Mouse (Mus musculus): ENCODE measurements around the gene Cryzl1. TPM values are rescaled to one million over a fixed set of nuclear protein-coding genes. Genes with fewer than 3 reads are reported as not detected.

Cryzl1 gene
- polyA plus RNA-seq, 1 experiment from 2014 or later, result 73.2 TPM

DNA sequence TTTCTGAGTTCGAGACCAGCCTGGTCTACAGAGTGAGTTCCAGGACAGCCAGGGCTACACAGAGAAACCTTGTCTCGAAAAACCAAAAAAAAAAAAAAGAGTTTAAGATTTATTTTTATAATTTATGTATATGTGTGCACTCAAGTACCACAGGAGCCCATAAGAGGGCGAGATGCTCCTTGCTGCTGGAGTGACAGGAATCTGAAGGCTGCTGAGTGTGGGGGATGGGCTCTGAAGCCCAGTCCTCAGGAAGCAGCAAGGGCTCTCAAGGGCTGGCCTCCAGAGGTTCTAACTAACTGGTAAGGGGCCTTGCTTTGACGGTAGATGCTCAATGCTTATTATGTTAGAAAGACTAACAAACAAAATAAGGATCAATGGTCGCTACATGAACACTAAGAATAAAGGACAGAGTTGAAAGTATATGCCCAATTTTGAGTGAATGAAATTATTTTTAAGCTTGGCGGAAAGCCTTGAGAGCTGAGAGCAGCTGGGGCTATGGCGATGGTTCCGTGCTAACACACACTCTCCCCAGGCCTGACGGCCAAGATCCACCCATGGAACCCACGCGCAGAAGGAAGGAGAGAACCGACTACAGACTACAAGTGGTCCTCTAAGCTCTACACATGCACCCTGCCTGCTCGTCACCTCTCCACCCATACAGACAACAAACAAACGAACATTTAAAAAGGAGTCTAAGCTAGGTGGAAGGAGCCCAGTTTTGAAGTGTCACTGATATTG is 24.0 kb downstream of the Cryzl1 start:
- no peak for DNase-seq (ENCODE audit: low spot score)
- Histone ChIP-seq H3K4me2 (ENCODE audit: low read depth) (no peak overlapping the region), H3K4me3 (ENCODE audit: low read depth, low read length) (no peak overlapping the region), H3K4me1 (ENCODE audit: control insufficient read depth, insufficient read depth, low read length) (no peaks in the 10 kb centered on the region), H3K27me3 (ENCODE audit: control insufficient read depth, insufficient read depth, low read length) (no peaks in the 10 kb centered on the region), H3K27ac (ENCODE audit: low read depth, low read length) (no peak overlapping the region), H3K36me3 (ENCODE audit: control insufficient read depth, insufficient read depth, low read length) (peaks cover 5% of the 10 kb centered on the region), H3K9me3 (ENCODE audit: control insufficient read depth, low read length) (no peaks in the 10 kb centered on the region), H3K9ac (ENCODE audit: low read length) (no peak overlapping the region)
- no peak for ATAC-seq (ENCODE audit: insufficient read depth, low FRiP score, low TSS enrichment)
- 88% methylated on average over 14 of the region's 14 CpGs for WGBS

DNA sequence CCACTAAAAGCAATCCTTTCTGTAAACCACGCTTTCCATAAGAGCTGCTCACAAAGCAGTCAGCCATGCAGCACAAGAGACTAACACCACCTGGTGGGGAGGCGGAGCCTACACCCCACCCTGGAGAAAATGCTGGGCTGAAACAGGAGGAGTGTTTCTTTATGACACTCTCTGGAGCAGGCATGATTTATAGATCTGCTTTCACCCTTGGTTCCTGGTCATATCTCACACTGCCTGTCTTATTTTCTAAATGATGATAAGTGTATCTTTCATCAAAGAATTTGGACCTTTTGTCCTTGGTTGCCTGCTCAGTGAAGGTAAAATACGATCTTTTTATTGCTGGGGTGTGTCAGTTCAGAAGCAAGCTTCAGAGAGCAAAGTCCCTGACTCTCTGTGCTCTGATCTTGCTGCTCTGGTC is 26.0 kb downstream of the Cryzl1 start:
- H3K27me3 ChIP-seq (ENCODE audit: control insufficient read depth, insufficient read depth, low read length), result no peaks in the 10 kb centered on the region
- DNase-seq (ENCODE audit: low spot score) (no peak), ATAC-seq (ENCODE audit: insufficient read depth, low FRiP score, low TSS enrichment) (no peak)
- no peak overlapping the region for H3K9ac ChIP-seq (ENCODE audit: low read length)
- no peak overlapping the region for H3K27ac ChIP-seq (ENCODE audit: low read depth, low read length)
- H3K4me3 ChIP-seq (ENCODE audit: low read depth, low read length), result no peak overlapping the region
- H3K36me3 ChIP-seq (ENCODE audit: control insufficient read depth, insufficient read depth, low read length), result peaks cover 9% of the 10 kb centered on the region
- no peaks in the 10 kb centered on the region for H3K9me3 ChIP-seq (ENCODE audit: control insufficient read depth, low read length)
- WGBS, result 45% methylated on average over 3 of the region's 3 CpGs
- no peak overlapping the region for H3K4me2 ChIP-seq (ENCODE audit: low read depth)
- H3K4me1 ChIP-seq (ENCODE audit: control insufficient read depth, insufficient read depth, low read length), result no peaks in the 10 kb centered on the region

DNA sequence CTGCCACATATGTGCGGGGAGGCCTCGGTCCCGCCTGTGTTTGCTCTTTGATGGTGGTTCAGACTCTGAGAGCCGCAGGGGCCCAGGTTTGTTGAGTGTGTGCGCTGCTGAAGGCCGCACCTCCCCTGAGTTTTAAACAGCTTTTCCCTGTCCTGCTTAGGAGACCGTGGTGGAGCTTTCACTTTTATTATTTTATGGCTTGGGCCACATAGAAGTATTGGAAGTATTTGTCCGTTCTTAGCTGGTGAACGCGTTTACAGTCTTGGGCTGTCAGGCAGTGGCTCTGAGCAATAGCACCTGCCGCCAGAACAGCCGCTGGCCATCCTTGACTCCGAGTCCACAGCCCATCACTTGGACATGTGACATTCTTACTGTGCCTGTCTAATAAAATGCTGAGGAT is 26.9 kb downstream of the Cryzl1 start:
- peaks cover 11% of the 10 kb centered on the region for H3K36me3 ChIP-seq (ENCODE audit: control insufficient read depth, insufficient read depth, low read length)

DNA sequence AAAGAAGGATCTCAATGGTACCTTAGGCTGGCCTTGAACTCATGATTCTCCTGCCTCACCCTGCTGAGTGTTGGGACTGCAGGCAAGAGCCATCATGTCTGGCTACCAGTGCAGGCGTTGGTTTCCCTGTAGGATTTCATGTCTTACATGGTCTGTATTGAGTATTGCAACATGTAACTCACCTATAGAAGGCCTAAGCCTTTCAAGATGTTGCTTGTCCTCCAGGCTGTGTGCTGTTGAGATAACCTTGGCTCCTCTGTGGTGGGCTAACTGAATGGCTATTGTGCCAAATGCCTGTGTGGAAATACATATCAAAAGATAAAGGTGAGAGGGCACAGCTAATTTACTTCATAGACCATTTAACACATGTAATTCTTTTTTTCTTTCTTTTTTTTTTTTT is 29.8 kb downstream of the Cryzl1 start:
- Histone ChIP-seq H3K4me3 (ENCODE audit: low read depth, low read length) (no peak overlapping the region), H3K9me3 (ENCODE audit: control insufficient read depth, low read length) (no peaks in the 10 kb centered on the region), H3K4me1 (ENCODE audit: control insufficient read depth, insufficient read depth, low read length) (no peaks in the 10 kb centered on the region), H3K36me3 (ENCODE audit: control insufficient read depth, insufficient read depth, low read length) (peaks cover 6% of the 10 kb centered on the region; the same call in 1 of the 2 replicates), H3K27ac (ENCODE audit: low read depth, low read length) (no peak overlapping the region), H3K4me2 (ENCODE audit: low read depth) (no peak overlapping the region), H3K27me3 (ENCODE audit: control insufficient read depth, insufficient read depth, low read length) (no peaks in the 10 kb centered on the region), H3K9ac (ENCODE audit: low read length) (no peak overlapping the region)
- ATAC-seq (ENCODE audit: insufficient read depth, low FRiP score, low TSS enrichment) (no peak), DNase-seq (ENCODE audit: low spot score) (no peak)
- 89% methylated on average over 1 of the region's 1 CpGs for WGBS

More for the DNA sequence above, 26.9 kb downstream of the Cryzl1 start:
- Histone ChIP-seq H3K27me3 (ENCODE audit: control insufficient read depth, insufficient read depth, low read length) (no peaks in the 10 kb centered on the region), H3K27ac (ENCODE audit: low read depth, low read length) (no peak overlapping the region), H3K9me3 (ENCODE audit: control insufficient read depth, low read length) (no peaks in the 10 kb centered on the region), H3K9ac (ENCODE audit: low read length) (no peak overlapping the region), H3K4me2 (ENCODE audit: low read depth) (no peak overlapping the region), H3K4me3 (ENCODE audit: low read depth, low read length) (no peak overlapping the region), H3K4me1 (ENCODE audit: control insufficient read depth, insufficient read depth, low read length) (no peaks in the 10 kb centered on the region)
- DNase-seq (ENCODE audit: low spot score), result no peak
- no peak for ATAC-seq (ENCODE audit: insufficient read depth, low FRiP score, low TSS enrichment)
- 59% methylated on average over 13 of the region's 13 CpGs for WGBS

DNA sequence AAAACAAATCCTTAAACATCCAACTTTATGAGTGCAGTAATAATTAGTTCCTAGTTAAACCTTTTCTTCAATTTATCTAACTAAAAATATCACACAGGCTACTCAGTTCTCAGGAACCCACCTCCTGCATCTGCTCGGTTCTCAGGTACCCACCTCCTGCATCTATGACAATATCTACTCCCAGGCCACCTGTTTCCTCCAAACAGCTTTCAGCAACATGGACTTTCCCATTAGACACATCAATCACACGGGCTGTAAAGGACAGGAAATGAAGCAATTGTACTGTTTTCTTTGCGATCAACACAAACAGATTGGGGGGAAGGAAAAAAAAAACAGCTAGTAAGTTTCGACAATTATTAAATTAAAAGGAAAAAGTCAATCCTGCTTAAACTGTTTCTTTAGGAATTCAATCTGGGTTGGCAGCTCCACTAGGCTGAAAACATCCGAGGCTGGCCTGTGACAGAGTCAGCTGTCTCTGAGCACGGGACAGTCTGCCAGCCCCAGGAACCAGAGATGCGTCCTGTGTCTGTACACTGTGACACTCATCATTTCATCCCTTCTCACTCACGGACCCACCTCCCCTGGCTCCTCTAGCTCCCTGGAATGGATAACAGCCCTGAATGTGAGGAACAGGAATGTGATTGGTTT is 33.5 kb downstream of the Cryzl1 start:
- Histone ChIP-seq H3K4me1 (ENCODE audit: control insufficient read depth, insufficient read depth, low read length) (no peaks in the 10 kb centered on the region), H3K27me3 (ENCODE audit: control insufficient read depth, insufficient read depth, low read length) (no peaks in the 10 kb centered on the region), H3K4me2 (ENCODE audit: low read depth) (no peak overlapping the region), H3K9me3 (ENCODE audit: control insufficient read depth, low read length) (no peaks in the 10 kb centered on the region), H3K27ac (ENCODE audit: low read depth, low read length) (no peak overlapping the region), H3K4me3 (ENCODE audit: low read depth, low read length) (no peak overlapping the region), H3K36me3 (ENCODE audit: control insufficient read depth, insufficient read depth, low read length) (peaks cover 6% of the 10 kb centered on the region; the same call in 1 of the 2 replicates), H3K9ac (ENCODE audit: low read length) (no peak overlapping the region)
- ATAC-seq (ENCODE audit: insufficient read depth, low FRiP score, low TSS enrichment), result no peak
- no peak for DNase-seq (ENCODE audit: low spot score)
- 59% methylated on average over 8 of the region's 8 CpGs for WGBS

DNA sequence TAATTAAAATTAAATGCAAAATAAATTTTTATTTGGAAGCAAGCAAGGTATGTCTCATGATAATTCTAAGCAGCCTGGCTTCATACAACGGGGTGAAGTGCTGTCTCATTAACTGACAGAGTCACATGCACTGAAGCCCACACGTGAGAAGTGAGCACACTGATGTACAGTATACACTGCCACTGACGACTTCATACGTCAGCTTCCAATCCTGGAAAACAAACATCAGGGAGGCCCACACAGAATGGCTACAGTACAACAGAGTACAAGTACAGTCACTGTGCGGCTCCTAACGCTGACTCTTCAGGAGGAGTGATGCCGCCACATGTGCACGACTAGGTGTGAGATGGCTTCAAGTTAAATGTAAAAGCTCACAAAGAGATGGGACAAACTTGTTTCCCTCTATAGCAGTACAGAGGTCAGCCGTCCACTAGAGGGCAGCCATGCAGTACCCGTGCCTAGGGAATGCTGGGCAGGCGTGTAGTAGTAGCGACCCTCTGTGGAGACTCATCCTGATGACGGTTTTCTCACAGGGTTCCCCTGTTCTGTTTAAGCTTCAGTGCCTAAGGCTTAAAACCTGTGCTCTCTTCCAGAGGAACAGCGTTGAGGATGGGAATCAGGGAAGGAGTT is 34.2 kb downstream of the Cryzl1 start:
- Histone ChIP-seq H3K36me3 (ENCODE audit: control insufficient read depth, insufficient read depth, low read length) (peaks cover 6% of the 10 kb centered on the region; the same call in 1 of the 2 replicates), H3K9ac (ENCODE audit: low read length) (no peak overlapping the region), H3K27ac (ENCODE audit: low read depth, low read length) (no peak overlapping the region), H3K27me3 (ENCODE audit: control insufficient read depth, insufficient read depth, low read length) (no peaks in the 10 kb centered on the region), H3K9me3 (ENCODE audit: control insufficient read depth, low read length) (no peaks in the 10 kb centered on the region), H3K4me3 (ENCODE audit: low read depth, low read length) (no peak overlapping the region), H3K4me1 (ENCODE audit: control insufficient read depth, insufficient read depth, low read length) (no peaks in the 10 kb centered on the region), H3K4me2 (ENCODE audit: low read depth) (no peak overlapping the region)
- WGBS, result 30% methylated on average over 14 of the region's 14 CpGs
- peak; percentile 85 for DNase-seq (ENCODE audit: low spot score)
- ATAC-seq (ENCODE audit: insufficient read depth, low FRiP score, low TSS enrichment), result peak; percentile 81

DNA sequence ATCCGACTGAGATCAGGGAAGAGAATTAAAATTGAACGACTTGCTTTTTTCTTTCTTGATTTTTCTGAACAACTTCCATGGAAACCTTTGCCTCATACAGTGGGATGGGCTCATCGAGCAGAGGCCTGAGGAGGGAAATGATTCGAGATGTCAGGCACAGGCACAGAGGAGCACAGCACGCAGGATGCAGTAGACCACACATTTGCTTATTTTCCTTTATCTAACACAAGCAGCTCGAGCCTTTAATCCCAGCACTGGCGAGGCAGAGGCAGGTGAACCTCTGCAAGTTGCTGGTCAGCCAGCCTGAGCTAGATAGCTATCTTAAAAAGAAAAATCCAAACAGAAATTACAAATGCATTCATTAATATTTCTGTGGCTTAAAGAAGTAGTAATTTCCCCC is 39.0 kb downstream of the Cryzl1 start:
- no peak overlapping the region for H3K27ac ChIP-seq (ENCODE audit: low read depth, low read length)
- WGBS, result 60% methylated on average over 7 of the region's 7 CpGs
- DNase-seq (ENCODE audit: low spot score), result no peak
- no peak overlapping the region for H3K9ac ChIP-seq (ENCODE audit: low read length)
- peaks cover 8% of the 10 kb centered on the region; the same call in 1 of the 2 replicates for H3K4me1 ChIP-seq (ENCODE audit: control insufficient read depth, insufficient read depth, low read length)
- peaks cover 4% of the 10 kb centered on the region for H3K36me3 ChIP-seq (ENCODE audit: control insufficient read depth, insufficient read depth, low read length)
- no peaks in the 10 kb centered on the region for H3K9me3 ChIP-seq (ENCODE audit: control insufficient read depth, low read length)
- no peak overlapping the region; the same call in 1 of the 2 replicates for H3K4me2 ChIP-seq (ENCODE audit: low read depth)
- H3K4me3 ChIP-seq (ENCODE audit: low read depth, low read length), result no peak overlapping the region
- no peak for ATAC-seq (ENCODE audit: insufficient read depth, low FRiP score, low TSS enrichment)
- no peaks in the 10 kb centered on the region for H3K27me3 ChIP-seq (ENCODE audit: control insufficient read depth, insufficient read depth, low read length)

DNA sequence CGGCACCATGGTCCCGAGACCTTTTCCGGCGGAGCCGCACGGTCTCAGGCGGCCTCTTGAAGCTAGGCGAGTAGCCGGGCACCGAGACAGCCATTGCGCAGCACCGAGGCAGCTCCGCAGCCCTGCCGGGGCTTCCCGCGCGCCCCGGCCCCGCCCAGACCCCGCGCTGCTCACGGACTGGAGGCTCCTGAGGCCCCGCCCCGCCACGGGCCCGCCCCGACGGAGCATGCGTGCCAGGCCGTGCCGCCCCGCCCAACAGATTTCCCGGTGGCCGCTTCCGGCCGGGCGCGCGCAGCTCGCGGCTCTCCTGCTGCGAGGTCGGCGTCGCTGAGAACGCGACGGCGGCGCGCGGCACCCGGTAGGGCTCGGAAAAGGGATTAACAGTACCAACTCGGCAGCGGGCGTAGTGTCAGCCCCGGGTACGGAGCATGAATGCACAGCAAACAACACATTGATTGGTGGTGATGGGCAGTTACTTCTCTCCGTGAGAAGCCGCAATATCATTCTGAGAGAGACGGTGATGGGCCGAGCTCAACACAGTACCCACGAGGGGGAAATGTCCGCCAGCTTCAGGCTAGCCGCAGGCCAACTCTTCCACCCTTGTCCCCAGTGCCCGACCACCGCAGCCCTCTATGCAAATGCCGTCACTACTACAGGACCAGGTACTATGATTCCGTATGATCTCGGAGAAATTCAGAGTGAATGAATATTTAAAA is 40.0 kb downstream of the Cryzl1 start, which contains the start of gene Donson:
Gene Donson, minus strand, starts transcription at position 152 of the 716 bp plus-strand sequence.
- Histone ChIP-seq H3K9ac (ENCODE audit: low read length) (peak within 1 kb of the TSS; percentile 92), H3K4me3 (ENCODE audit: low read depth, low read length) (peak within 1 kb of the TSS; percentile 91), H3K4me2 (ENCODE audit: low read depth) (peak within 1 kb of the TSS; percentile 81), H3K27me3 (ENCODE audit: control insufficient read depth, insufficient read depth, low read length) (no peaks in the 10 kb centered on the region), H3K9me3 (ENCODE audit: control insufficient read depth, low read length) (no peaks in the 10 kb centered on the region), H3K4me1 (ENCODE audit: control insufficient read depth, insufficient read depth, low read length) (peaks cover 8% of the 10 kb centered on the region; the same call in 1 of the 2 replicates), H3K36me3 (ENCODE audit: control insufficient read depth, insufficient read depth, low read length) (peaks cover 6% of the 10 kb centered on the region), H3K27ac (ENCODE audit: low read depth, low read length) (peak within 1 kb of the TSS; percentile 76)
- WGBS, result under 1% methylated on average over 54 of the region's 71 CpGs
- peak; percentile 99 for ATAC-seq (ENCODE audit: insufficient read depth, low FRiP score, low TSS enrichment)
- peak; percentile 96 for DNase-seq (ENCODE audit: low spot score)
